Mouse (Mus musculus) CH12.LX (cell line): ENCODE data around the gene Herc2. TPM values are rescaled to one million over a fixed set of nuclear protein-coding genes. Genes with fewer than 3 reads are reported as not detected.

Experiments used
- DNase-seq: peaks from one replicate; pipeline ENCODE4 v3.0.0-alpha.2; 2013; ENCODE audit errors: extremely low read depth
- H3K27ac ChIP-seq: 2 replicates; pipeline ENCODE4 v1.5.1; 2012; ENCODE audit warnings: low read depth, mild to moderate bottlenecking, control low read depth, moderate library complexity; ENCODE audit not compliant: insufficient read depth
- H3K27me3 ChIP-seq: replicated peaks from 2 replicates; pipeline ENCODE3; 2012; ENCODE audit warnings: inconsistent platforms
- H3K36me3 ChIP-seq, 2 experiments: replicated peaks in 1 of 2; 2 replicates each; pipeline versions ENCODE3 to v1.6.1; 2012; ENCODE audit warnings: inconsistent platforms in 1 of 2, low read length in 1 of 2, mild to moderate bottlenecking in 1 of 2, mixed read lengths in 1 of 2, moderate library complexity in 1 of 2; ENCODE audit not compliant: control insufficient read depth in 1 of 2, insufficient read depth in 1 of 2
- H3K4me1 ChIP-seq, 2 experiments: 2 replicates each; pipeline ENCODE4 v1.6.1; 2012; ENCODE audit warnings: inconsistent platforms in 1 of 2, moderate library complexity in 1 of 2; ENCODE audit not compliant: insufficient read depth in 2 of 2, control insufficient read depth in 1 of 2
- H3K4me2 ChIP-seq: 2 replicates; pipeline ENCODE4 v1.6.1; 2012; ENCODE audit warnings: low read depth, mild to moderate bottlenecking, control low read depth; ENCODE audit not compliant: poor library complexity, insufficient read depth, severe bottlenecking
- H3K4me3 ChIP-seq, 3 experiments: fragments of 150-350 bp in 1 of 3; sonication (generic) in 1 of 3; replicated peaks in 1 of 3; 2 replicates each; pipeline versions ENCODE3 to v1.5.1; 2011 to 2012; ENCODE audit warnings: low read depth in 2 of 3, low read length in 2 of 3, mild to moderate bottlenecking in 2 of 3, moderate library complexity in 2 of 3, control low read depth in 1 of 3, improper control_type of control experiment in 1 of 3, inconsistent platforms in 1 of 3, mixed read lengths in 1 of 3; ENCODE audit not compliant: poor library complexity in 1 of 3
- H3K79me2 ChIP-seq: replicated peaks from 2 replicates; pipeline ENCODE4 v1.6.1; 2012; ENCODE audit warnings: mild to moderate bottlenecking, moderate library complexity; ENCODE audit not compliant: control insufficient read depth, poor library complexity, insufficient read depth, severe bottlenecking; ENCODE audit errors: extremely low read depth
- H3K9ac ChIP-seq: 2 replicates; pipeline ENCODE4 v1.6.1; 2012; ENCODE audit warnings: low read depth, mild to moderate bottlenecking, control low read depth, moderate library complexity; ENCODE audit not compliant: insufficient read depth
- H3K9me3 ChIP-seq: replicated peaks from 2 replicates; pipeline ENCODE3; 2012; ENCODE audit warnings: low read length, inconsistent platforms, mixed read lengths
- BHLHE40 ChIP-seq: IDR thresholded peaks from 2 replicates; pipeline ENCODE4 v1.6.1; 2011; ENCODE audit warnings: mild to moderate bottlenecking, low read depth, low read length, improper control_type of control experiment
- CTCF ChIP-seq, 2 experiments: IDR thresholded peaks in 1 of 2; conservative IDR thresholded peaks in 1 of 2; 2 replicates each; pipeline ENCODE4 v1.5.1; 2011 to 2012; ENCODE audit warnings: low read depth in 2 of 2, low read length in 2 of 2, improper control_type of control experiment in 1 of 2, inconsistent platforms in 1 of 2, mild to moderate bottlenecking in 1 of 2, moderate library complexity in 1 of 2
- EP300 ChIP-seq: IDR thresholded peaks from 2 replicates; pipeline ENCODE4 v1.6.1; 2011; ENCODE audit warnings: low read length, improper control_type of control experiment
- ETS1 ChIP-seq: conservative IDR thresholded peaks from 2 replicates; pipeline ENCODE4 v1.6.1; 2012; ENCODE audit warnings: low read depth, mild to moderate bottlenecking, inconsistent platforms, low read length, improper control_type of control experiment, moderate library complexity
- HCFC1 ChIP-seq: IDR thresholded peaks from 2 replicates; pipeline ENCODE4 v1.6.1; 2012; ENCODE audit warnings: low read depth, mild to moderate bottlenecking, inconsistent platforms, low read length, improper control_type of control experiment
- JUND ChIP-seq: conservative IDR thresholded peaks from 2 replicates; pipeline ENCODE4 v1.6.1; 2011; ENCODE audit warnings: low read depth, low read length, improper control_type of control experiment
- KAT2A ChIP-seq: IDR thresholded peaks from 2 replicates; pipeline ENCODE4 v1.6.1; 2012; ENCODE audit warnings: low read length, improper control_type of control experiment, inconsistent platforms; ENCODE audit not compliant: insufficient replicate concordance
- MAFK ChIP-seq: IDR thresholded peaks from 2 replicates; pipeline ENCODE4 v1.6.1; 2011; ENCODE audit warnings: low read length, improper control_type of control experiment; ENCODE audit not compliant: insufficient replicate concordance
- MAX ChIP-seq: IDR thresholded peaks from 2 replicates; pipeline ENCODE4 v1.6.1; 2011; ENCODE audit warnings: low read length, improper control_type of control experiment
- MAZ ChIP-seq: IDR thresholded peaks from 2 replicates; pipeline ENCODE4 v1.6.1; 2012; ENCODE audit warnings: low read depth, mild to moderate bottlenecking, inconsistent platforms, low read length, improper control_type of control experiment, moderate library complexity
- MEF2A ChIP-seq: IDR thresholded peaks from 2 replicates; pipeline ENCODE4 v1.6.1; 2014; ENCODE audit warnings: low read depth, mild to moderate bottlenecking, inconsistent platforms, low read length, improper control_type of control experiment, borderline replicate concordance
- MYC ChIP-seq: IDR thresholded peaks from 2 replicates; pipeline ENCODE4 v1.6.1; 2011; ENCODE audit warnings: low read depth, mild to moderate bottlenecking, improper control_type of control experiment, low read length
- NELFE ChIP-seq: IDR thresholded peaks from 2 replicates; pipeline ENCODE4 v1.6.1; 2011; ENCODE audit warnings: low read depth, low read length, improper control_type of control experiment
- NRF1 ChIP-seq: IDR thresholded peaks from 2 replicates; pipeline ENCODE4 v1.6.1; 2014; ENCODE audit warnings: low read depth, mild to moderate bottlenecking, inconsistent platforms, low read length, improper control_type of control experiment, moderate library complexity
- PAX5 ChIP-seq: IDR thresholded peaks from 2 replicates; pipeline ENCODE4 v1.6.1; 2012; ENCODE audit warnings: low read length, inconsistent platforms, mixed read lengths
- POLR2AphosphoS2 ChIP-seq: IDR thresholded peaks from 2 replicates; pipeline ENCODE4 v1.6.1; 2011; ENCODE audit warnings: low read depth, low read length, improper control_type of control experiment
- RCOR1 ChIP-seq: conservative IDR thresholded peaks from 2 replicates; pipeline ENCODE4 v1.6.1; 2012; ENCODE audit warnings: low read depth, mild to moderate bottlenecking, inconsistent platforms, low read length, improper control_type of control experiment
- SIN3A ChIP-seq: IDR thresholded peaks from 2 replicates; pipeline ENCODE4 v1.6.1; 2012; ENCODE audit warnings: low read length, improper control_type of control experiment, inconsistent platforms
- SMC3 ChIP-seq: IDR thresholded peaks from 2 replicates; pipeline ENCODE4 v1.6.1; 2011; ENCODE audit warnings: low read depth, low read length, improper control_type of control experiment
- TCF12 ChIP-seq: IDR thresholded peaks from 2 replicates; pipeline ENCODE4 v1.6.1; 2014; ENCODE audit warnings: low read depth, mild to moderate bottlenecking, inconsistent platforms, low read length, improper control_type of control experiment
- ZC3H11A ChIP-seq: IDR thresholded peaks from 2 replicates; pipeline ENCODE4 v1.6.1; 2012; ENCODE audit warnings: low read depth, mild to moderate bottlenecking, inconsistent platforms, low read length, improper control_type of control experiment
- ZKSCAN1 ChIP-seq: IDR thresholded peaks from 2 replicates; pipeline ENCODE4 v1.6.1; 2012; ENCODE audit warnings: low read depth, inconsistent platforms, low read length, improper control_type of control experiment, borderline replicate concordance
- ZMIZ1 ChIP-seq: IDR thresholded peaks from 2 replicates; pipeline ENCODE4 v1.6.1; 2012; ENCODE audit warnings: low read depth, mild to moderate bottlenecking, inconsistent platforms, low read length, improper control_type of control experiment
- ZNF384 ChIP-seq: IDR thresholded peaks from 2 replicates; pipeline ENCODE4 v1.6.1; 2012; ENCODE audit warnings: low read depth, low read length, improper control_type of control experiment, inconsistent platforms
- dilution Hi-C: fragments of 300-500 bp; cut with MboI; formaldehyde crosslinking; loops from 2 replicates; pipeline ENCODE4 v1.14.3; 2020; ENCODE audit warnings: low sequenced_read_pairs; ENCODE audit not compliant: extremely low pct_unique_long_range_greater_than_20kb, extremely low pct_ligation_motif_present
- in situ Hi-C: fragments of 300-500 bp; cut with MboI; formaldehyde crosslinking; loops from 3 replicates; pipeline ENCODE4 v1.14.3; 2019; ENCODE audit warnings: low sequenced_read_pairs, low pct_ligation_motif_present, low pct_unique_long_range_greater_than_20kb, mixed read lengths
- polyA plus RNA-seq: library from polyadenylated mRNA; unstranded; fragments of >175 nt; gene quantifications from 2 replicates; pipeline ENCODE4 v1.2.1, GENCODE M21; 2012; ENCODE audit warnings: low read depth; ENCODE audit not compliant: insufficient read length
- total RNA-seq, 2 experiments: library from RNA; depleted of rRNA; stranded (reverse); fragments of 300-350 nt in 1 of 2; fragments of >200 nt in 1 of 2; gene quantifications; 2 replicates each; pipeline ENCODE4 v1.2.3; 2012 to 2014

The Herc2 gene
- total and polyA plus RNA-seq, 3 experiments, result 9.7 to 27.6 (median 18.2) TPM

DNA sequence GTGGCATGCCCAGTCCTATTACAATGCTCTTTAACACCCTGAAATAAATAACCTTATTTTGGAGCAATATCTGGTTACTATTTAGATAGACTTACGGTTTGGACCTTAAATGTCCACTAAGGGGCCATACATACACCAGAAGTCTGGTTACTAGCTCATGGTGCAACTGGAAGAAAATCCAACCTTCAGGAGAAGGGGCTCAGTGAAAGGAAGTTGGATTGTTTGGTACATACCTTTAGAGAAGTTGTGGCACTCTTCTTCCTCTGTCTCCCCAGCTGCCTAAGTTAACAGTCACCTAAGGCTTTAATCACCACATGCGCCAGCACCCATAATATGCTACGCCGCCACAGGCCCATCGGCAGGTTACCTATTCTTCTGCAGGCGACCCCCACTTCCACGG lies 34.2 kb upstream of the Herc2 start:
- peaks cover 0 to 16% of the 10 kb centered on the region in 2 experiments; a peak in 2 of 4 replicates for H3K4me1 ChIP-seq

DNA sequence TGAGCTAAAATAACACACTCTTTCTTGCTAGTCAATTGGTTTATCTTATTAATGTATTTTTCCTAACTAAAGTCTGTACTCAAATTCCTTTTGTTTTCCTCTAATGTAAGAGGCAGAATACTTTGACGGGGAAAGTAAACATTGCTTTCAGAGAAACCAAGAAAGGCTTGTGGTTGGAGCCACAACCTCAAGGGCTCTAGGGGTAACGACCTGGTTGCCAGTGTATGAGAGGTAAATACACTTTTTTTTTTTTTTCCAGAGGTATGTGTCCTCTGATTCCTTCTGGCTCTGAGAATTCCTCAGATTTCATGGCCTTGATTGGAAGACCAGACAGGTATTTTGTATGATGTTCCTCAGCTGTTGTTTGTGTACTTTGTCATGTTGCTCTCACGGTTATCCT lies 32.2 kb upstream of the Herc2 start:
- H3K4me1 ChIP-seq, result peaks cover 0 to 16% of the 10 kb centered on the region in 2 experiments; a peak in 2 of 4 replicates
- H3K36me3 ChIP-seq, result no peaks in the 10 kb centered on the region
- H3K9ac ChIP-seq, result no peak overlapping the region
- H3K79me2 ChIP-seq, result no peaks in the 10 kb centered on the region
- no peak overlapping the region for H3K27ac ChIP-seq
- H3K4me3 ChIP-seq, result no peak overlapping the region
- peaks cover 6% of the 10 kb centered on the region for H3K9me3 ChIP-seq
- H3K27me3 ChIP-seq, result peaks cover 3% of the 10 kb centered on the region
- in situ Hi-C loops, result no loop called here
- TF ChIP-seq BHLHE40, result no peak
- no peak for TF ChIP-seq RCOR1
- no peak for TF ChIP-seq NELFE
- TF ChIP-seq NRF1, result no peak
- no peak for TF ChIP-seq KAT2A
- no peak for TF ChIP-seq MEF2A
- no peak for TF ChIP-seq ZMIZ1
- no peak for TF ChIP-seq ZC3H11A
- no peak for TF ChIP-seq POLR2AphosphoS2
- TF ChIP-seq, all 38 proteins: peak for 0
- dilution Hi-C loops, result no loop called here
- DNase-seq, result no peak
- no peak overlapping the region for H3K4me2 ChIP-seq

More for the DNA sequence above, 34.2 kb upstream of the Herc2 start:
- DNase-seq, result no peak
- no peak overlapping the region for H3K27ac ChIP-seq
- no peak overlapping the region for H3K9ac ChIP-seq
- dilution Hi-C loops, result no loop called here
- H3K4me2 ChIP-seq, result no peak overlapping the region
- no peaks in the 10 kb centered on the region for H3K9me3 ChIP-seq
- H3K27me3 ChIP-seq, result peaks cover 3% of the 10 kb centered on the region
- in situ Hi-C loops, result no loop called here
- no peak overlapping the region for H3K4me3 ChIP-seq
- H3K36me3 ChIP-seq, result no peaks in the 10 kb centered on the region
- H3K79me2 ChIP-seq, result no peaks in the 10 kb centered on the region
- TF ChIP-seq ZC3H11A (no peak), SIN3A (no peak), ZNF384 (no peak), MAX (no peak), ZKSCAN1 (no peak), JUND (no peak), PAX5 (no peak), SMC3 (no peak), TCF12 (no peak), NELFE (no peak), CTCF (conservative IDR thresholded peaks at IDR 0.05 in 1 of 2, IDR thresholded peaks at IDR 0.05 in 1 of 2; ENCODE audit: low read depth in 2 of 2, low read length in 2 of 2) (no peak), ETS1 (no peak), MAZ (no peak), HCFC1 (no peak), EP300 (no peak), MAFK (no peak), MYC (no peak)
